Mouse (Mus musculus) layer of hippocampus, postnatal 10 days (tissue): Measurements from ENCODE around the gene Fam69b. TPM values are rescaled to one million over a fixed set of nuclear protein-coding genes. Genes with fewer than 3 reads are reported as not detected.

Experiments used
- DNase-seq, 2 experiments: peaks; one replicate each; pipeline ENCODE4 v3.0.0; 2021; ENCODE audit warnings: low spot score in 2 of 2
- long read RNA-seq: library from polyadenylated mRNA; stranded (forward); transcript quantifications from one replicate; pipeline ENCODE4 v2.0.0, GENCODE M21; 2023
- total RNA-seq, 2 experiments: library from RNA; stranded (reverse); gene quantifications; 2 replicates each; pipeline ENCODE4 v1.2.3; 2021

Gene Fam69b
- 10 to 100 TPM; 75.0 to 82.7 TPM for total RNA-seq
- long read RNA-seq, transcript Fam69b-201 (5 exons, 1,622 nt): major isoform, 122 of 135 reads
- long read RNA-seq, partial matches to known transcripts: 0 of 135 reads
- long read RNA-seq, other reads (novel, unspliced or antisense): 12 of 135 reads

DNA sequence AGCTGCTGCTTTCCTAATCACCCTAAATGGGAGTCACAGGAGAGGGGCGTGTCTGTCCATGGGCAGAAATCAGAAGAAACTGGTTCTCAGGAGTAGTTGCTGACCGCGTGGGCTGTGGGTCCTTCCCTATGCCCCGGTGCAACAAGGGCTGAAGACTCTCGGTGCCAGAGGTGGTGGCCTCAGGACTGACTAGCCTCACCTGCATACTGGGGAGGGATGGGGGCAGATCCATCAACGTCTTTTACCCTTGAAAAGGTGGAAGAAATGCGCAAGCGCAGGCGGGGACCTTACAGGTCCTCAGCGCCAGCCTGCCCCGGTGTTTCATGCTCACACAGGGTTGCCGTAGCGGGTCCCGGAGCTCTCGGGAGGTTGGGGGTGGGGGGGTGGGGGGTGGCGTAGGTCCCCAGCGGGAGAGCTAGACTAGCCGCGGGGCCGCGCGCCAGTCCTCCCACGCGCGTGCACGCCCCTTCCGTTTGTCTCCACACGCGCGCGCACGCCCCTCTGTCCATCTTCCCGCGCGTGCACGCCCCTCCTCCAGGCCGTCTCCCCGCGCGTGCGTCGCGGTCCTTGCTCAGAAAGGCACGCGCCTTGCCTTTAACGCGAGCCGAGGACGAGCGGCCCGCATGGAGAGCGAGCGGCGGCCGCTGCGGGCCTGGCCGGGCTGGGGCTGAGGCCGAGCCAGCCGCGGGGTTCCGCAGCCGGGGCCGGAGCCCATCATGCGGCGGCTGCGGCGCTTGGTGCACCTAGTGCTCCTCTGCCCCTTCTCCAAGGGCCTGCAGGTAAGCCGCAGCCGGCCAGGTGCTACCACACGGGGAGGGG, at the start of gene Fam69b:
TSS of gene Fam69b (plus strand) at position 537 of the 819 bp plus-strand sequence.
- peak; percentile 82 to 90 for DNase-seq

DNA sequence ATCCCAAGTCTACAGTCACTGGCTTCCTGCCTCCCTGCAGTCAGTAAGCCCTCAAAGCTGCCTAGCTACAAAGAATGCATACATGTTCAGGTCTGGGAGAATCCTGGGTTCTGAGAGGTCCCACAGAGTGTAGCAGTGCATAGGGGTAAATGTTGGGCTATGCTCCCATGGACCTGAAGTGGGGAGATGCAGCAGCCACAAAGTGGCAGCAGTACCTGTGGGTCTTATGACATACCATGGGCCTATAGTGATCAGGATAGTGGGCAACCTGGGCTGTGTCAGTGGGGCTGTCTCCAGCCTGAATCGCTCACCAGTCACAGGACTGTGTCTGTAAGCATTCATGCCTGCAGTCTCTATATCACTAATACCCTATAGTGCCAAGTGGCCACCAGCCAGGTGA, 48.5 kb upstream of the Fam69b start, which contains the start of gene Egfl7:
TSS of gene Egfl7 (plus strand) at position 301 of the 400 bp plus-strand sequence.
- no peak for DNase-seq

DNA sequence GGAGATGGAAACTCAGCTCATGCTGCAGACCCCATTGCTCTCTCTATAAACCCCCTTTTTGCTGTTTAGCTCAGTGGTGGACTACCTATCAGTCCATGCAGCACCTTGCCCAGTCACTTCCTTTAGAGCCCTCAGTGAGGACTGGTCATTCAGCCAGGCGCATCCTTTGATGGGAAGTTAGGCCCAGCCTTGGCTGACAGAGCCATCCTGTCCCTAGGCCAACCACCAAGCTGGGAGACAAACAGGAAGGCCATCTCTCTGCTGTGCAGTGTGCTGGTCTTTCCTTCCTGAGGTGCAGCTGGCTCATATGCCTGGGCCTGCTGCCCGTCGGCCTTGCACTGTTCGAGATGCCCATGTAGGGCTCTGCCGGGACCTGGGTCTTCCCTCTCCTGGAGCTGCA, 47.5 kb upstream of the Fam69b start:
- DNase-seq: no peak

DNA sequence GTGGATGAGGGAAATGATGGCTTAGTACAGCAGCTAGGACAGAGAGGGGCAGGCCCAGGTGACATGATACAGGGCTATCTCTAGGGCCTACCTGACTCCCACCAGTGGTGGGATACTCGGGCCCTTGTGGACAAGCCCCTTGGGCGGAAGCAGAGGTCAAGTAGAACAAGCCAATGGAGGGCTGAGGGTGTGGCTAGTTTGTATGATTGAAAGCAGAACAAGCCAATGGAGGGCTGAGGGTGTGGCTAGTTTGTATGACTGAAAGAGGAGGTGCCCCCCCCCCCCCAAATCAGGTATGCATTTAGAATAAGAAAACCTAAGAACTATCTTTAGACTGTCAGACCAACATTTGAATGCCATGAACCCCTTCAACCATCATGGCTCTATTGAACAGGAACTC, 46.1 kb upstream of the Fam69b start:
- no peak for DNase-seq

DNA sequence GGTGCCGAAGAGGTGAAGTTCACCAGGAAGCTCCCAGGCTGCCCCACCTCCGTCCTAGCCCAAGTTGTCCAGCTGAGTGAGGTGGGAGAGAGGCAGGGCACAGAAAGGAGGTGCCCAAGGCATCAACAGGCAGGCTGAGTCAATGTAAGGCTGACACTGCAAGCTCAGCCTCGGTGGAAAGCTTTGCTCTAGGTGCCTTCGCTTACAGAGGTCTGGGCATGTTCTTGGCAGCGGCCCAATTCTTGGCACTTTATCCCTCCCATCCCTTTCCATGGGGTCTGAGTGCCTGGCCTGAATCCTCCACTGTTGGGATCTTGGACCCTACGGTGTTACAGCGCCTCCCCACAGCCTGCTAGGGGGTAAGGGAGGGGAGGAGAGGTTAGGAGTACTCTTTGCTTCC, 45.5 kb upstream of the Fam69b start:
- DNase-seq: no peak

DNA sequence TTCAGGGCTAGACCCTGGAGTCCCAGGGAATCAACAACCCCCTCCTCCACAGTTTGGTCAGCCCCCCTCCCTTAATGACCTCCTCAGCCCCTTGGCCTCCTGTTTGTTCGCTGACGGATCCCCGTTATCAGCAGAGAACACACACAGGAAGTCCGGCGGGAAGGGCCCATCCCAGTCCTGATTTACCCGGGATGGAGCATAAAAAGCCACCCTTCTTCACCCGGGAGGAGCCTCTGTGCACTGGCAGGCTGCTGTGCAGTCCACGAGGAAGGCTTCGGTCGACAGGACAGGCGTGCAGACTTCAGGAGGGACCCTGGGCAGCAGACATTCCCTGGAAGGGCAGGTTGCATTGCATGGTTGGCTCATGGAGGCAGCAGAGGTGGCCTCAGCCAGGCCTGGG, 44.6 kb upstream of the Fam69b start:
- DNase-seq: no peak

DNA sequence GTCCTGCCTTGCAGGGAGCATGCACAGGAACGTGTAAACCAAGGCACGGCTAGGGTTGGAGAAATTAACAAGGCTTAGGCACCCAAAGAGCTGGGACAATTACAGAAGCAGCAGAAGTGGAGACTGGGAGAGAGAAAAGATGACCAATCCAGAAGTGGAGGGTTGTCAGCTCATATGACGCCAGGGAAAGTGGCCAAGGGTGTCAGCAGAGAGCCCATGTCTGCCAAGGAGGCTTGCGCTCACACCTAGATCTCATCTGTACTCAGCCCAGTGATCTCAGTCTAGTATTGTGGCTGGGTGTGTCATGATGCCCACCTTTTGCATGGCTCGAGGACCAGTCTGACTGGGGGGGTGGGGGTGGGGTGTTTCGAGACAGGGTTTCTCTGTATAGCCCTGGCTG, 42.5 kb upstream of the Fam69b start:
- no peak for DNase-seq

DNA sequence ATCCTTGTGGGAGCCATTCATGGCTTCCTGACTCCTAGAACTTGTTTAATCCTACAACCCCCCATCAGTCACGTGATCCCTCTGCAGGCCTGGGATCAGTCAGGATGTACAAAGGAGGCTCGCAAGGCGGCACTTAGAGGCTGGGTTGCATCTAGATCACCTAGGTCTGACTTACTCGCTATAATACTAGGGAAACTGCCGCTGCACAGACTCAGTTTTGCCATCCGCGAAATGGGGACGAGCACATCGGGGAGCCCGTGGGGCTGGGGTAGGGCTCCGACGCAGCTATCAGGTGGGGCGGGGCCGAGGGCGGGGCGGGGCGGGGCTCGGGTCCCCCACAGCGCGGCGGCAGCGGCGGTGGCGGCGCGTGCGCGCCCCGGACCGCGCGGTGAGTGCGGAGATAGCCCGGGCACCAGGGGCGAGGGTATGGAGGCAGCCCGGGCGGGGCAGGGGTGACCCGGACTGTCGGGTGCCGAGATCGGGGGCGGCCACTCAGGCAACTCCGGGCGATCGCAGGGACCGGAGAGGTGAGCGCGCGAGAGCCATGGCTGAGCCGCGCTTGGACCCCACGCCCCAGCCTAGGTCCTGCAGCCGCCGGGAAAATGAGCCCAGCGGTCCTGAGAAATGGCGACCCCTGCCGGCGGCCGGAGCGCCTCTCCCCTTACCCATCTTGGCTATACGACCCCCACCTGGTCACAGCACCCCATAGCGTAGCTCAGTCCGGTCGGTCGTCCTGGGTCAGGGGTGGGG, 41.8 kb upstream of the Fam69b start, which contains the start of gene Gm20532:
TSS of gene Gm20532 (plus strand) at position 346 of the 750 bp plus-strand sequence.
- DNase-seq: peak; percentile 76 to 82

DNA sequence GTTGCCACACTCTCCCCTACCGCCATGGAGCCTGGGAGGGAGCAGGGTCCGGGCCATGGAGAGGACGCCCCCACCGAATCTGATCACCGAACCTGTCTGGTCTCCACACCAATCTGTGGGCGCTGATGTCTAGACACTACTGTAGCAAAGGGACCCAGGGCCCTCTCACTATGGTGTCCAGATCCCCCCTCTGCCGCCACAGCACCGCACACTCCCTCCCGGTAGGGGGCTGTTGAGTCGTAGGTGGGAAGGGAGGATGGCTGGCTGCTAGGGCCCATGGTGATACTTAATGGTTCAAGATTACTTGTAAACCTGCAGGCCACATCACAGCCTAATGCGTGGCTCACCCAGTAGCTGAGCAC, 41.2 kb upstream of the Fam69b start:
- no peak for DNase-seq

DNA sequence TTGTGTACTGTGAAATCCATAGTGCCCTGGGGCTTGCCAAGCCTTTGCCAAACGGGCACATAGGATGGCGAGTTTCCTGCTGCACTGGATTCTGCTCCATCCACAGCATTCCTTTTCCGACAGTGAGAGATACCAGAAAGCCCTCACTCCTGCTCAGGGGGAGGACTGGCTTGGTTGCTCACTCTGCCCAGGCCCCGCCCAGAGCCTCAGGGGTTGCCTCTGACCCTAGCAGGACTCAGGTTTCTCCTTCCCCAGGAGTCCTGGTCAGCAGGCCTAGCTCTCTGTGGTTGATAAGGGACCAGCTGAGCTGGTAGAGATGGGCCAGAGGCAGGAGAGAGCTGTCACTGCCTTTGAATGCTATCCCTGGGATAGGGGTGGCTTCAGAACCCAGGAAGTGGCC, 39.7 kb upstream of the Fam69b start:
- DNase-seq: no peak

DNA sequence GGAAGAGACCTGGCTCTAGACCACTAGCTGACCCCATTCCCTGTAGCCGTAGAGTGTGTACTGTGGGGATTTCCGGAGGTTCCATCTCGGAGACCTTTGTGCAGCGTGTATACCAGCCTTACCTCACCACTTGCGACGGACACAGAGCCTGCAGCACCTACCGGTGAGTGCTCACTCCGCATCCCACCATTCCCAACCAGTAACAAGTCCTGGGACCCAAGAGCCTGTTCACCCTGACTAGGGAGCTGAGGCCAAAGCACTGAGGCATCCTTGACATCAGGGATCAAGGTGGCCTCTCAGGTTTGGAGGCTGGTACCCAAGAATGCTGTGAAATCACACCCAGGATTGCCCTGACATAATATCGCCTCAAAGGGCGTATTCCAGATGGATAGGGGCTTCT, 39.0 kb upstream of the Fam69b start:
- DNase-seq: no peak

DNA sequence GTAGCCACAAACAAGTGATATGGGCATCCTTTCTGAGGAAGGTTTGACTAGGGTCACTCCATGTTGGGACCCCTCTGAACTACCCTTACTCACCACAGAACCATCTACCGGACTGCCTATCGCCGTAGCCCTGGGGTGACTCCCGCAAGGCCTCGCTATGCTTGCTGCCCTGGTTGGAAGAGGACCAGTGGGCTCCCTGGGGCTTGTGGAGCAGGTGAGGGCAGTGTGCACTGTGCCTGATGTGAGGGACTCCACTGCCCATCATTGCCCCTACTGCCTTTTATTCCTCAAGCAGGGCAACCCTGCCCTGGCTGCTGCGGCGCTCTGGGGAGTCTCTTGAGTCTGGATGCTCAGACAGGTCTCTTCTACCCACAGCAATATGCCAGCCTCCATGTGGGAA, 38.0 kb upstream of the Fam69b start:
- no peak for DNase-seq

DNA sequence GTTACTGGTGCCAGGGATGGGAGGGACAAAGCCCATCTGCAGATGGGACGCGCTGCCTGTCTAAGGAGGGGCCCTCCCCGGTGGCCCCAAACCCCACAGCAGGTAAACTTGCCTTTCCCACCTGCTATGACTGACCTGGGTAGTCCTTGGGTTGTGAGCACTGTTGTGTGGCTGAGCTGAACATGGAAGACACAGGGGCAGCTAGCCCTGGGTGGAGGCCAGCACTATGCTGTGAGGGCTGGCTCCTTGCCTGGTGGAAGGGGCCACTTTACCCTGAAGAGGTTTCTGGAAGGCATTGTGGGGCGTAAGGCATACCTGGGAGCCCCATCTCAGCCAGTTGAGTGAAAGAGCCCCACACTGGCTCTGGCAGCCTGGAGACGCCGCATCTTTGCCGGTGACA, 37.3 kb upstream of the Fam69b start:
- no peak for DNase-seq

DNA sequence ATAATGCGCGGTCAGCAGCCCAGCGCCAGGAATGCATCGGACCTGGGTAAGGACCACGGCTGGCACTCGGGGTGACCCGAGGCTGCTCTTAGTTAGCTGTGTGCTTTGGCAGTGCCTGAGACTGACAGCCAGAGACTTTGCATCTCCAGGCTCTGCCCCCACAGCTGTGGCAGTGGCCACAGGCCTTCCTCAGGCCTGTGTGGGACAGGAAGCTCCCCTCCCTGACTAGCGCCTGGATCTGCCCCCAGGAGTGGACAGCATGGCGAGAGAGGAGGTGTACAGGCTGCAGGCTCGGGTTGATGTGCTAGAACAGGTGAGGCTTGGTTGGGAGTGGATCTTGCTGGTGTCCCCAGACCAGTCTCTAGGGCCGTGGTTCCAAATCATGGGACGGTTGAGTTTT, 36.8 kb upstream of the Fam69b start:
- DNase-seq: no peak

DNA sequence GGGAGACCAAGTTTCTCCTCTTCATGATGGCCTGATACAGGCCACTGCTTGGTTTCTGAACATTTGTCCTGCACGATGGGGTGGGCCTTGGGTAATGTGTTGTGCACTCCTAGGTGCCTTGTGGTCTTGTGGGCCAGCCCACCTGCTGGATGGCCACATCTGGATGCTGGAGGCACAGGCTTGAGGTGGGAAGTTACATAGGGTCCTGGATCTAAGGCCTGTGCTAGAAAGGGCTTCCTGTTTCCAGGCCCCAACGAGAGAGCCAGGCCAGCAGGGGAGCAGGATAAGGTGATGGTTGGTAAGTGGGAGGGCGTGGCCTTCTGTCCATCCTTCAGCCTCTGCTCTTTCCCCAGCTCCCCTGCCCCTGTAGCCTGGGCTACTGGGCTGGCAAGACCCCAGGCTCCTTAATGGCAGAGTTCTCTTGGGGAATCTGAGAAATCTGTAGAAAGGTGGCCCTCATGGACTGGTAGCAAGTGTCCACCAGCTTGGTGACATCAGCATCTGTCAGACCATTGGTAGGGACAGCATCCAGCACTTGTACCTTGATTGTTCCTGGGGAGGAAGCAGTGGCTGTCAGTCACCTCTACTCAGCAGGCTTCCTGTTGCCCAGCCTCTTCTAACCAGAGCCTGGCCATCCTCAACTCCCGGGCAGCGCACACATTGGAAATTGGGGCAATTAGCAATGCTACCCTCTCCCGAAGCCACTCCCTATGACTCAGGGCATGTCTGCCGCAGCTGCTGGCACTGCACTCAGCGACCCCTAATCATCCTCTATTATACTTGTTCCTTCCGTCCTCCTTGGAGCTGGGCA, 34.8 kb upstream of the Fam69b start:
- no peak for DNase-seq

DNA sequence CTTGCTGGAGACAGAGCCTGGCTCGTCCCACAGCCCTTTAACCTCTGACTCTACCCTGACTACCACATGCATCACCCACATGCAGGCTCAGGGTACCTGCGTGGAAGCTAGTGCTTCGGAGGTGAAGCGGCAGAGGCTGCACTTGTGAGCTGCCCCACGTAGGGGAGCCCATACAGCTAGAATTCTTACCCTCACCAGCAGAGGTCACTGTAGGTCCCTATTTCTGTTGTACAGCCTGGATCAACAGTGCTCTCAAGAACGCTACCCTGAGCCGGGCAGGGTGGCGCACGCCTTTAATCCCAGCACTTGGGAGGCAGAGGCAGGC, 34.3 kb upstream of the Fam69b start:
- DNase-seq: peak in 1 of 2 experiments; percentile 48

DNA sequence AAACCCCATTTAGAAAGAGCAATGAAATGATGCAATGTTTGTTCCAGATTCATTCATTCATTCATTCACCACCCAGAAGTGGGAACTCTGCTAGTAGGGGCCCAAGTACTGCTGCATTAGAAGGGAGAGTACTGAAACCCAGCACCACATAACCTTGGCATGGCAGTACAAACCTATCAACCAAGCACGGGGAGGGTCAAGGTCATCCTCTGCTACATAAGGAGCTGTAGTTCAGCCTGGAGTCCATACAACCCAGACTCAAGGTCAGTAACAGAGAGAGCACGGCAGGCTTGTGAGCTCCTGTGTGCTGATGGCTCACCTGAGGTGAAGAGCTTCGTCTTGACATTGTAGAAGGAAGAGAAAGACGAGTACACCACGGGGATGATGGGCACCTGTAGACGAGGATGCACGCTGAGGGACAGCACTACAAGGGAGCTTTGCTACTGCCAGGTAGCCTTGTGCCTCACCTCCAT, 33.8 kb upstream of the Fam69b start:
- DNase-seq: no peak

DNA sequence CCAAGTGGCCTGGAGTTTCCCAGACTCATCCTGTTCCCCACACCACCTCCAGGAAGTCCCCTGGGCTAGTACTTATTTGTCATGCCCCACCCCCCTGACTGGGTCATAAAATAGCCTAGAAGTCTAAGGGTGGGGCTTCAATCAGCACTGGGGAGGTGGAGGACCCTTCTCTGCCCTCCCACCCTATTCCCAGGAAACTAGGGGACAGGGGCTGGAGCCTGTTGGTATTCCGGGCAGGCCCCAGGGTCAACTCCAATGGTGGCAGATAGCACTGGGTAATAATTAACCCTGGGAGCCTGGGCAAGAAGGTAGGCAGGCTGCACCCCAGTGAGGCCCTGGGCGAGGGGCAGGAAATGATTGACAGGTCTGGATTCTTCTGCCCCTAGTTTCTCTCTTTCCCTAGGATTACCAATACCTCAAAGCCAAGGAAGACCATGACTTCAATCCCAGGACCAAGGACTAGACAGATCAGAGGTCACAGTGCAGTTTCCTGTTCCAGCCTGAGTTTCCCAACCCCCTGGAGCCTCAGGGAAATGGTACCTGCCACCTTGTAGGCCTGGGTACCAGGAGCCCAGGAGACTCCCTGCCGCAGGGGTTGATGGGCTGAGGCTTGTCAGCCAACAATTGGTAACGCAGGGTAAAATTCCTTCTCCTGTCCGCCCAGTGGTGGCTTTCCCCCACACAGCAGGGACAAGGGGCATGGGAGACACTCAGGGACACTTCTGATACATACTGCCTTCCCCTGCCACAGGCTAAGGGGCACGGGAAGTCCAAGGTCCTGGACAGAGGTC, 33.1 kb upstream of the Fam69b start:
- DNase-seq: no peak

DNA sequence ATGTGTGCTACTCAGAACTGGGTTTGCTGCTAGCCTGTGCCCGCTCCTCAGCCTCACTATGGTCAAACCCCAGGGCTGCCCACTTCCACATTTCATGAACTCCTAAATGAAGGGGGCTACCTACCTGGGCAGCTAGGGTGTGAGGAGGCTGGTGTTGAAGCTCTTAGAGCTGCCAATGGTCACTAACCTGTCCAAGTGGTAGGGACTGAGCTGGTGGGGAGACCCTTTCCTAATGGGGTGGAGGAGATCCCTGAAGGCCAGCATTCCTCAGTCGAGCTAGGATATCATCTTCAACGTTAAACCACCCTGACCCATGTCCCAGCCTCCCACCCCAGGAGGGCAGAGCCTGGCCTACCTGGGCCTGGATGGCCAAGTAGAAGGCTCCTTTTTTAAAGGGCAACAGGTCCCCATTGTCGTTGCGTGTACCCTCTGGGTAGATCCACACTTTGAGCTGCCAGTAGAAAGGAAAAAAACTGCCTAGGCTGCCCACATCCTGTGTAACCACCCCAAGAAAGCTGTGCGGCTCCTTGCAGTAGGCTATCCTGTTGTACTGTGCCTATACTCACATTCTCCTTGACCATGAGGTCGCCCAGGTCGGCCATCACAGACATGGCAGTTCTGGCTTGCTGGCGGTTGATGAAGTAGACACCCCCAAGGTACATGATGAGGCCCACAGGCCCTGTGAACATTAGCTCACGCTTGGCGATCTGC, 32.4 kb upstream of the Fam69b start:
- DNase-seq: no peak

DNA sequence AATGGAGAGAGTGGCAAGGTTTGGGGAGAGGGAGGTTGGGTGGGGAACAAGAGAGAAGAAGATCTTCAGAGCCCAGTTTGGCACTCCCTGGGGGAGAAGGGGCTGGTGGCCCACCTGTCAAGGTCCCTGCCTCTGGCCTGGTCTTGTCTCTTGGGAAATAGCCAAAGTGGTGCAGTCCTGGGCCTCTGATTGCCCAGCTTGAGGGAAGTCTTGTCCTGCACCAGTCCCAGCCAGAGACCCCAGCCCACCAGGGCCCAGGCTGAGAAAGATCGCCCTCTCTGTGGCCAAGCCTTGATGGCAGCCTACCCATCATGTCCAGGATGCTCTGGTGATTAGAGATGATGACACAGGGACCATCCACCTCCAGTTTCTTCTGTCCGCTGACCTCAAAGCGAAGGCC, 31.4 kb upstream of the Fam69b start:
- no peak for DNase-seq
